Mouse (Mus musculus) lung, postnatal 4 days (tissue): ENCODE measurements around the gene Zfpm1.

Source experiments
- DNase-seq, 2 experiments: peaks; one replicate each; pipeline ENCODE4 v3.0.0; 2021

Gene Zfpm1

DNA sequence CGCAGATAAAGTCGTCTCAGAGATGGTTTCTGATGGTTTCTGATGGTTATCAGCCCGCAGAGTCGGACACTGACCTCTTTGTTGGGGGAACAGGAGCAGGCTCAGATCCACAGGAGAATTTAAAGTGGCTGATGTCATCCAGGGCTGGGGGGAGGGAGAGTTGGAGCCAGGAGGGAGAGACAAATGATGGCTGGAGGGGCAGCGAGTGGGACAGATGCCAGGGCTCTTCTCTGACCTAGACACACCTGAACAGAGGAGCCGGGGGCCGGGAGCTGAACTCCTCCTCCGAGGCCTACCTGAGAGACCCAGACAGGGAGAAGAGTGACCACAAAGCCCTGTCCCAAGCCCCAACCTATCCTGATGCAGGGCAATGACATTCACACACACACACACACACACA lies 47.1 kb downstream of the Zfpm1 start:
- no peak for DNase-seq

DNA sequence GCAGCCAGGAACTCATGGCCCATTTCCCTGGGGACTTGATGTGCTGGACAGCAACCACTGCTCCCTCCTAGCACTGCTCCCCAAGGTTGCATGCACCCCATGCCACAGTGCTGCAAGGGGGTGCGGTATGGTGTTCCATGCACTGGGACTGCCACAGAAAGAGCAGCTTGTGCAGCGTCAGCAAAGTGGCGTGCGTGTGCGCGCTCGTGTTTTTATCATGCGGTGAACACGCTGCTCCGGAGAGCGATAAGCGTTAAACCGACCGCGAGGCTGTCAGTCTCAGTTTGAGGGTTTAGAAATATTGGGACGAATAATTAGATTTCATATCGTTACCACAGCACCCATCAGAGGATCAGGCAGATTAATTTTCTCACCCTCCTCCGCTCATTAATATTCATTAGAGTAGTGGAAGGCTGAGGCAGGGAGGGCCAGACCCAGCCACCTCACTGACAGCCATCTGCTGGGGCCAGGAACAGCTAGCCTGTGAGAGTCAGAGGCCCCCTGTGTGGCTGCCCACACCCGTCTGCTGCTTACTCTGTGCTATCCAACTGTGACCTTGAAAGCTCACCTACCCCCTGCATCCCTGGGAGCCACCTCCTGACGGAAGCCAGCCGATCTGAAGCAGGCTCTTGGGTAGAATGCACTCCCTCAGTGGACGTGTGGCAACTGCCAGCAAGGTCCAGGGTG lies 47.8 kb downstream of the Zfpm1 start:
- no peak for DNase-seq

DNA sequence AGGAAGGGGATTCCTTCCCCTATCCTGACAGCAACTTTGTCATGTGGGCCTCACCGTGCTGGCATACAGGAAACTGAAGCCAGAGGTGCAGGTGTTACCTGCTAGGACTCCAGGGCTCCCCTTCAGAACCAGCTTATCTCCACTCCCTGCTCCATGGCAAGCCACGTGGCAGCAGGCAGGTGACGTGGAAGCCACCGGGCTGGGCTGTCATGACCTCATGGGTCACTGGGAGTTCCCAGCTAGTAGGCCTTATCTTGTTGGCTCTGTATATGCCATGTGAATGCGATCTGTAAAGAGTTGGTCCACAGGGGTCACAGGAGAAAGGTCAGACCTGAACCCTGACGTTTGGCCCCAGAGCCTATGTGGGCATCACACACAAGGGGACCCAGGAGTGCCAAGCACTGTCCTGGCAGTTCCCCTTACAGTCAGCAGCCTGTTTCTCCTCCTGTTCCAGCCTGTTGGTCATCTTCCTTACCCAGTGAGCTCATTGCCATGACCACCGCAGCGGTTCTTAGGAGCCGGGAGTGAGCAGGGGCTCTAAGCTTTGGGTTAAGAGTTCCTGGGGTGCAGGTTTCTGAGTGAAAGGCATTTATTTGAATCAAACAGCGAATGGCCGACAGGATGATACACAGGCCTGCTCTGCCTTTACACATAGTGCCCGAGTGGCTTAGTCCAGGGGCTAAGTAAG lies 48.6 kb downstream of the Zfpm1 start:
- DNase-seq, result no peak

DNA sequence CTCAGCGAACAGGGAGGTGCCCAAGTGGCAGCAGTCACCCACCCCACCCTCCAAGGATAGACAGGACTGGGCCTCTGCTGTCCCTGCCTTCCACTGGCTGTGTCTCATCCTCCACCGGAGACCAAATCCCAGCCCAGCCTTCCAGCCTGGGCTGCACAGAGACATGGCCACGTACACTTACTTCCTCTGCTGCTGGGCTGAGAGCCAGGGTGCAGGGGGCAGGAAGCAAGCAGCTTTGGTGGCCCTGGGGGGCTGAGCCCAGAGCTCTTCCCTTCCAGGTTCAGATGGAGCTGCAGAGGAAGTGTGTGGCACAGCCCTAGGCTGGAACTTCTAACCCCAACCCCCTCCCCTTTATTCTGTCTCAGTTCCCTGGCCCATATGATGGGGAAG lies 49.2 kb downstream of the Zfpm1 start:
- DNase-seq, result peak; percentile 77 to 89

DNA sequence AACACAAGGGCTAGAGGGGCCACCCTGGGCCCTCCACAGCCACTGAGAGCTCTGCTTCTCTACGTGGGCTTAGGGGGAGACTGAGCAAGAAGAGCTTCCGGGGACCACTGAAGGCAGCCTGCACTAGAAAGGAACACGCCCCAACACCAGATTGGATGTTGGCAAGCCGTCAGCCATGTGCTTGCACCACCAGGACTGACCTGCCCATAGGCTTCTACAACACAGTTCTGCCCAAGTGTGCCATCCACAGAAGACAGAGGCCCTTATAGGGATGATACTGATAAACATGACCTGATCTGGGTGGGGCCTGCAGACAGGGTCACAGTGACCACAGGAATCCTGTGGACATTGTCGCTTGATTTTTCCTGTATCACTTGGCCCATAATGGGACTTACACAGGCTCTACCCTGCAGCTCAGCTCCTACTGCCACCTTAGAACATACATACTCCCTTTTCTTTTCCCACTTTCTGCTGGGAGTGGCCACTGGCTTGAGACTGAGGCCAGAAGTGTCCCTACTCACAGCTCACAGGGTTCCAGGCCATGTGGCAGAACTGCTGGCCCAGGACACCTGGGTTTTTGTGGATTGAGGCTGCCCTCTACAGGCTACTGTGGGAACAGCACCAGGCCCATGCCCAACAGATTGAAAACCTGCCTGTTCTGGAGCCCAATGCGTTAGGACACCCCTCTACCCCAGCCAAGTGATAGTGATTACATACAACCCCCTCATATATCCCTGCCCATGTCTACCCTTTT lies 51.0 kb downstream of the Zfpm1 start:
- peak; percentile 82 to 90 for DNase-seq

DNA sequence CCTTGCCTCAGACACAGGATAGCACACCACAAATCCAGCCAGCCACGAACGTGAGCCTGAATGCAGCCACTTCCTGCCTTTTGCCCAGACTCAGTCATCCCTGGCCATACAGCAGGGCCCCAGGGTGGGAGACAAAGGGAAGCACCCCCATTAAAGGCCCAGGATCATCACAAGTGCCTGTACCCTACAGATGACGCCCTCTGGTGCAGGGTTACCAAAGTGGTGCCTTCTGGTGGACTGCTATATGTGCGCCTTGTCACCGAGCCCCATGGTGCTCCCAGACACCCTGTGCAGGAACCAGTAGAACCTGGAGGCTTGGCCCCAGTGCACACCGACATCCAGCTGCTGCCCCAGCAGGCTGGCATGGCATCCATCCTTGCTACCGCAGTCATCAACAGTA lies 51.6 kb downstream of the Zfpm1 start:
- no peak for DNase-seq

DNA sequence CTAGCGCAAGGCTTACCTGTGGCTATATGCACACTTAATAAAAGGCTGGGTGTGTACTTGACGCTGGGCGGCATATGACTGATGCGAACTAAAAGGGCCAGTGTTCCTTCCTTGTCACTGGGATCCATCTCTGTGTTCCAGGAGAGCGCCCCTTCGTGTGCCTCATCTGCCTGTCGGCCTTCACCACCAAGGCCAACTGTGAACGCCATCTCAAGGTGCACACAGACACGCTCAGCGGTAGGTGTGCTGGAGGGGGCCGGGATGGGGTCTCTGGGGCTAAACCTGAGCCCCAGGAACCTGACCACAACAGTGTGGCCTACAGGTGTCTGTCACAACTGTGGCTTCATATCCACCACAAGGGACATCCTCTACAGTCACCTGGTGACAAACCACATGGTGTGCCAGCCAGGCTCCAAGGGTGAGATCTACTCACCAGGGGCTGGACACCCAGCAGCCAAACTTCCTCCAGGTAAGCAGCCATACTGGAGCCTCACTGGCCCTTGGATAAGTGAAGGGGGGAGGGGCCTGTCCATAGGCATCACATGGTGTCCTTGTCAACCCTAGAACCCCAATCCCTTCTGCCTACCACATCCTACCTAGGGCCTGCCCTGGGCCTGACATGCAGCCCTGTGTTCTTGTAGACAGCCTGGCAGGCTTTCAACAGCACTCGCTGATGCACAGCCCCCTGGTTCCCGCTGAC lies 53.0 kb downstream of the Zfpm1 start:
- DNase-seq, result no peak

DNA sequence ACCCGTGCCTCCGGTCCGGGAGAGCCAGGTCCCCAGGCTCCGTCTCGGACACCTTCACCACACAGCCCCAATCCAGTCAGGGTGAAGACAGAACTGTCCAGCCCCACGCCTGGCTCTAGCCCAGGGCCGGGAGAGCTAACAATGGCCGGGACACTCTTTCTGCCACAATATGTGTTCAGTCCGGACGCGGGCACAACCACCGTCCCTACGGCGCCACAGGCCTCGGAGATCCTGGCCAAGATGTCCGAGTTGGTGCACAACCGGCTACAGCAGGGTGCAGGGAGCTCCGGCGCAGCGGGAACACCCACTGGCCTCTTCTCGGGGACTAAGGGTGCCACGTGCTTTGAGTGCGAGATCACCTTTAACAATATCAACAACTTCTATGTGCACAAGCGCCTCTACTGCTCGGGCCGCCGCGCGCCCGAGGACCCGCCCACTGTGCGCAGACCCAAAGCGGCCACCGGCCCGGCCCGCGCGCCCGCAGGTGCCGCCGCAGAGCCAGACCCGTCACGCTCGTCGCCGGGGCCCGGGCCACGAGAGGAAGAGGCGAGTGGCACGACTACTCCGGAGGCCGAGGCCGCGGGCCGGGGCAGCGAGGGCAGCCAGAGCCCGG lies 53.8 kb downstream of the Zfpm1 start:
- DNase-seq, result peak; percentile 37 to 70

DNA sequence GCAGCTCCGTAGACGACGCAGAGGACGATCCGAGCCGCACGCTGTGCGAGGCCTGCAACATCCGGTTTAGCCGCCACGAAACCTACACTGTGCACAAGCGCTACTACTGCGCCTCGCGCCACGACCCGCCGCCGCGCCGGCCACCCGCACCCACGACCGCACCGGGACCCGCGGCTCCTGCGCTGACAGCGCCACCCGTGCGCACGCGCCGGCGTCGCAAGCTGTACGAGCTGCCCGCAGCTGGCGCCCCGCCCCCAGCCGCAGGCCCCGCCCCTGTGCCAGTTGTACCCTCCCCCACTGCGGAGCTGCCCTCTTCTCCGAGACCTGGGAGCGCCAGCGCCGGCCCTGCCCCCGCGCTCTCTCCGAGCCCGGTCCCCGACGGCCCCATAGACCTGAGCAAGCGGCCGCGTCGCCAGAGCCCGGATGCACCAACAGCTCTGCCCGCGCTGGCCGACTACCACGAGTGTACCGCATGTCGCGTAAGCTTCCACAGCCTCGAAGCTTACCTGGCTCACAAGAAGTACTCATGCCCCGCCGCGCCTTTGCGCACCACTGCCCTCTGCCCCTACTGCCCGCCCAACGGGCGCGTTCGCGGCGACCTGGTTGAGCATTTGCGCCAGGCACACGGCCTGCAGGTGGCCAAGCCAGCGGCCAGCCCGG lies 54.4 kb downstream of the Zfpm1 start:
- peak; percentile 58 to 72 for DNase-seq

DNA sequence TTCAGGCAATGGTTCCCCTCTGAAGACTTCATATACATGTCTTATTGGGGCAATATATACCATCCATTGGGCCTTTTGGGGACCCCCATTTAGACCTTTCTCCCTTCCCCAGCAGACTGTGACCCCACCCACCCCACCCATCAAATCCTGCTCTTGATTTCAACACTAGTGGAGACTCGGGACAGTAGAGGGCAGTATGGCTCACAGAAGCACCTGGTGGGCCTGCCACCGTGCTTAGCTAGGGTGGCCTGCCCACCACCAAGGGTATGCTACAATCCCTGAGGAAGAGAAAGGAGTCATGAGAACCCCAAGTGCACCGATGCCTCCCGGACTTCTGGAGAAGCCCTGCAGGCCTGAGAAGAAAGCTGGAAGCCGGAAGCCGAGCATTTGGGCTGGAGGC lies 56.9 kb downstream of the Zfpm1 start:
- no peak for DNase-seq

DNA sequence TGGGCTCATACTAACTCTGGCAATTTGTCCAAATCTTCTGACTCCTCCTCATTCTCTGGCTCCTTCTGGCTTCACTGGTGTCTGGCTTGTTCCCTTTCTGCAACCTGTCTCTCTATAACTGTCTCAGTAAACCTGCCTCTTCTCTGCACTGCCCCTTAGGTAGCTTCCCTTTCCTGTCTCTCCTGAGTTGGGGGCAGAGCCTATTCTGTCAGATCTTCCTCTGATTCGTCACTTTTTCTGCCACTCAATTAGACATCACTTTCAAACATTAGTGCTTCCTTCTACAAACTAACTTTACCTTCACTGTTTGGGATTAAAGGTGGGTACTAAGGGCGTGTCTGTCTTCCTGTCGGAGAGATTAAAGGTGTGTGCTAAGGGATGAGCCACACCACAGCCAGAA lies 58.8 kb downstream of the Zfpm1 start:
- DNase-seq, result no peak

DNA sequence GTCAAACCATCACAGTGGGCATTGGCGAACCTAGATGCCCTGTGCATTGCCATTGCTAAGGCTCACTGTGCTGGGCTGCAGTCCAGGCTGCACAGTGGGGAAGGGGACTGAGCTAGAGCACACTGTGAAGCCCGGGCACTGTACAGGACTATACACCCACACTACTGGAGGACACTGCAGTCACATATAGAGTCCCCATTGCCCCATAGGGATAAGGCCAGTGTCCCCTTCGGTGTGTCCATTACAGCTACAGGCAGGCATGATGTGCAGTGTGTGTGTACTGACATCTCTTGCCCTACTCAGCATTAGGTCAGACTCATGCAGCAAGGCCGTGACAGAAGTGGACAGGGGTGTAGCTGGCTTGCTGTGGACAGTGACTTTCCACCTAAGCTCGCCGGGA lies 59.8 kb downstream of the Zfpm1 start:
- no peak for DNase-seq

DNA sequence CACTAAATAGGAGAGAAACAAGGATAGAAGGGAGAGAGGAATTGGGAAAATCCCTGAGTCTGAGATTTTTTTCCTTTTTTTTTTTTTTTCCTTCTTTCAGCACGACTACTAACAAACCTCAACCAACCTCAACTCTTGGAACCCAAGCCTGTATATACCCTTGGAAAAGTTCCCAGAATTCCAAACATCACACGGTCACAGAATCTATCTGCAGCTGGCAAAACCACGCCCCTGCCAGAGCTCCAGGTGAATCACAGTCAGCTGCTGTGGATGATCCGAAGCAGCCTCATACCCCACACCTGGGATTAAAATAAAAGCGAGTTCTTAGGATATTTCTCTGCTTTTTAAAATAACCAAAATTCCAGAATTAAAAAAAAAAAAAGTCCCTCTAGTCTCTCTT lies 60.4 kb downstream of the Zfpm1 start:
- no peak for DNase-seq

DNA sequence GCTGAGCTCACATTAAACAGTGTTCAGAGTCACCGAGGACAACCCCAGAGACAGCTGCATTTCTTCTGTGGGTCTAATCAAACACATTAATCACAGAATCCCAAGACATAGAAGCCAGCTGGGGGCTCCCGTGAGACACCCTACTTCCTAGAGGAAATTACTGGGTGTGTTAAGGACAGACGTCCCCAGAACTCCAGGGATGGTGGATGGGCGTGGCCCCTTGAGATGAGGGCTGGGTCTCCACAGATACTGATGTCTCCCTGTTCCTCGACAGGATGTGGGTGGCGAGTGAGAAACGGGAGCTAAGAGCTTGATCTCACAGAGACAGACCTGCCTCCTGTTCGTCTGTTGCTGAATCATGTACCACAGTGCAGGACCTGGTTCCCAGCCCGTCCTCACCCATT lies 60.9 kb downstream of the Zfpm1 start:
- DNase-seq, result peak; percentile 57 to 72

DNA sequence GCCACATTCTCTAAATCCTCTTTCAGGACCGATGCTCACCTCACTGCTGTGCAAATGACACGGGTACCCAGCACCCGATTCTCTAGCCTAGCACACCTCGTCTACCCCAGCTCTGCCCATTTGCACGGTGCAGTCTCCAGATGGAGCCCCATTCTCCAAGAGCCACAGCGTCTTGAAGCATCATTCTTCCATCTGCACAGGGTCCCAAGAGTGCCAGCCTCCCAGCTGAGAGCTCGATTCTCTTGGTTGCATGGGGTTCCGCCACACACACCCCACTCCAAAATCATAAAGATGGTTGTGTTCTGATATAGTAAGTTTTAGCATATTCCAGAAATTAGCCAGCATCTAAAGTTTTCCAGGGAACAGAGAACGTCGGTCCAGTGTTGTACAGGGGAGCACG lies 61.4 kb downstream of the Zfpm1 start:
- no peak for DNase-seq

DNA sequence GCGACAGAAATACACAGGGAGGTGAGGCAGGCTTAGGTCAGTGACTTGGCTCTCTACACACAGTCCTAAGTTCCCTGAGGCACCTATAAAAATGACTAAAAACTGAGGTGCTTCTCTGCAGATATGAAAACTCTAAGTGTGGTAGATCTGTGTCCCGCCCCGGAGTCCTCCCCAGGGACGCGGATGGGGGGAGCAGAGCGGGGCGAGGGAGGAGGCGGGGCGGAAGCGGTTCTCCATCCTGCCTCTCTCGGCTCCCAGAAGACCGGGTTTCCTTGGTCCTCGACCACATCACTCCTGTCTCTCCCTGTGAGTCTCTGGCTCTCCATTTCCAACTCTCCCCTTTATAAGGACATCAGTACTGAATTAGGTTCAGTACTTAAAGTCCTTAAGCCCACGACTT lies 61.8 kb downstream of the Zfpm1 start:
- DNase-seq, result peak in 1 of 2 experiments; percentile 37

DNA sequence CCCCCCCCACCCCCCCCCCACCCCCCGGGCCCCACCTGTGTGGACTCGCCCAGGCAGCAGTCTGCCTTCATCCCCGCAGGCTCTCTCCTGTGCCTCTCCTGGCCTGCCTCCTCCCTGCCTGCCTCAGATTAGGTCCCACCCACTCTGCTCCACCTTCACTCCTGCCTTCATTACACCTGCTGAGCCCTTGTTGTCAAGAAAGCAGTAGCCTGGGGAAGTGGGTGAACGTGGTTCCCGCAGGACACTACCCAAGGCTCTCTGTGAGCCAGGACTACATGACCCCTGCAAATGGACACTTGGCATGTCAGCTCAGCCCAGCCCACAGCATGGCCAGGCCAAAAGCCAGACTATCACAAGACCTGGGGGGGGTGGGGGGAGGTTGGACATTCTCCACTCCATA lies 62.3 kb downstream of the Zfpm1 start:
- no peak for DNase-seq

DNA sequence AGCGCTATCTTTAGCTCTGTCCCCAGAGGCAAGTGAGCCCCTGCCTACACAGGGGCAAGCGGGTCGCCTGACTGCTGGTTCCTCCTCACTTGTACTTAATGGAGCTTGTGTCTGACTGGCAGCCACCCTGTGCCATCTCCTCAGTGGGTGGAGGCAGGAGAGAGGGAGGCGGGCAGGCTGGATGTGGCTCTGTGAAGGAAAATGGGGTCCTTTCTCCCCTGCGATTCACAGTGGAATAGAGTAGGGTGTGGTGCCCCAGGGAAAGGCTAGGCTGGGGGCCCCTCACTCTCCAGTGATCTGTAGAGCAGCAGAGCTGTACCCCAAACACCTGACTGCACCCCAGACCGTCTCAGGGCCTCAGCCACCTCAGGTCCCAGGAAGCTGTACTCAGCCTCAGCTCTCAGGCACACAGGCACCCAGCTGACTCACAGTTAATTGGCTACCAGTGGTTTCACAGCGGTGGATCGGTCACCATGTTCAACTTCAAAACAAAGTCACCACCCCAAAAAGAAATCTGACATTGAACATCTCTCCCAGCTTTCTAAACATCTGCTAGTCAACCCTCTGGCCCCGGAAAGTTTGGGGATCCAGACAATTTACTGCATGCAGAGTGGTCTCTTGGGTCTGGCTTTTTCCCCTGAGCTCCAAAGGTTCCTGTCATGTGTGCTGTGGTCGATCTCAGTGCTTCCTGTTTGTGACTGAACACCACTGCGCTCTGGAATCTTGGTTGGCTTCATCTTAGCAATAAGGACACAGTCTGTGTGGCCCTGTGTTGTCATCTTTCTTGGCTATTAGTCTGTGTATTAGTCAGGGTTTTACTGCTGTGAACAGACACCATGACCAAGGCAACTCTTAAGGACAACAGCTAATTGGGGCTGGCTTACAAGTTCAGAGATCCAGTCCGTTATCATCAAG lies 63.5 kb downstream of the Zfpm1 start:
- DNase-seq, result no peak

DNA sequence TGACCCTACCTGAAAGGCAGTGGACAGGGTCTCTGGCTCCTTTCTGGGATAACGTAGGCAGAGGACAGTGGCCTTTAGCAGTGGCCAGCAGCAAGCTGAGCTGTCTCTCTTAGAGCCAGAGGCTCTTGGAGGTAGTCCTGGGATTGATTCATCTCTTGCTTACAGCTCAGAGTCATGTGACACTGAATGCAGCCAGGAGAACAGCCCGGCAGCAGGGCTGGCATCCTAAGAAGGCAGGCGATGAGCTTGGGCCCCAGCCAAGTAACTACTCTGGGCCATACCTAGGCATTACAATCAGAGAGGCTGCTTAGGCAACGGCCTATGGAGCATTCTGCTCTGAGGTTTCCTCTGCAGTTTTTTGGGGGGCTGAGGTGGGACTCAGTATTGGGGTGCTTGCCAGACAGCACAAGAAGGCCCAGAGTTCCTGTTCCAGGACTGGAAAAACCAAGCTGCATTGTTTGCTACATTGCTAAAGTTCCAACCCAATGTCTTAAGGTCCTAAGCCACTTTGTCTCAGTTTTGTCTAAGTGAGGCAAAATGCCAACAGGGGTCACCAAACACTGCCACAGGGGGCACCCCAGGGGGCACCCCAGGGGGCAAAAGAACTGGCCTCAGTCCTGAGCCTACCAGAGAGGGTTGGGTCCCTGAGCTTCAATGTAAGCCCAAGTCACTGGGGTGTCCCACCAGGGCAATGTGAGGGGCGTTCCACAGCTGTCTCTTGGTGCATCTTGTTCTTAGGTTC lies 66.0 kb downstream of the Zfpm1 start:
- DNase-seq, result no peak
